Mouse (Mus musculus) MEL (cell line): Measurements from ENCODE around the gene Syp.

Source experiments
- CTCF ChIP-seq, 3 experiments: IDR thresholded peaks in 2 of 3; conservative IDR thresholded peaks in 1 of 3; 2 replicates each; pipeline ENCODE4 v1.5.1; 2011 to 2012; ENCODE audit warnings: low read length in 3 of 3, low read depth in 2 of 3, mild to moderate bottlenecking in 2 of 3, improper control_type of control experiment in 1 of 3, inconsistent platforms in 1 of 3, mixed read lengths in 1 of 3, moderate library complexity in 1 of 3; ENCODE audit not compliant: control insufficient read depth in 1 of 3, insufficient read depth in 1 of 3, poor library complexity in 1 of 3, severe bottlenecking in 1 of 3
- E2F4 ChIP-seq: IDR thresholded peaks from 2 replicates; pipeline ENCODE4 v1.6.1; 2011; ENCODE audit warnings: low read depth, low read length, improper control_type of control experiment, borderline replicate concordance
- ELF1 ChIP-seq: IDR thresholded peaks from 2 replicates; pipeline ENCODE4 v1.6.1; 2014; ENCODE audit warnings: low read depth, mild to moderate bottlenecking, inconsistent platforms, low read length, improper control_type of control experiment, moderate library complexity
- JUND ChIP-seq: IDR thresholded peaks from 2 replicates; pipeline ENCODE4 v1.6.1; 2011; ENCODE audit warnings: low read depth, mild to moderate bottlenecking, improper control_type of control experiment, low read length
- KAT2A ChIP-seq: conservative IDR thresholded peaks from 2 replicates; pipeline ENCODE4 v1.6.1; 2012; ENCODE audit warnings: low read depth, low read length, improper control_type of control experiment, inconsistent platforms
- MAX ChIP-seq: IDR thresholded peaks from 2 replicates; pipeline ENCODE4 v1.6.1; 2011; ENCODE audit warnings: low read length, improper control_type of control experiment
- NELFE ChIP-seq: IDR thresholded peaks from 2 replicates; pipeline ENCODE4 v1.6.1; 2011; ENCODE audit warnings: low read depth, low read length, improper control_type of control experiment
- POLR2A ChIP-seq, 2 experiments: IDR thresholded peaks; 2 replicates each; pipeline ENCODE4 v1.6.1; 2011 to 2012; ENCODE audit warnings: low read length in 2 of 2, mild to moderate bottlenecking in 2 of 2, control low read depth in 1 of 2, improper control_type of control experiment in 1 of 2, low read depth in 1 of 2, moderate library complexity in 1 of 2; ENCODE audit not compliant: control insufficient read depth in 1 of 2, insufficient read depth in 1 of 2, poor library complexity in 1 of 2
- TBP ChIP-seq: IDR thresholded peaks from 2 replicates; pipeline ENCODE4 v1.8.0; 2011; ENCODE audit warnings: low read depth, low read length, improper control_type of control experiment
- USF2 ChIP-seq, 2 experiments: IDR thresholded peaks; 2 replicates each; pipeline ENCODE4 v1.6.1; 2011 to 2012; ENCODE audit warnings: improper control_type of control experiment in 2 of 2, low read length in 2 of 2, borderline replicate concordance in 1 of 2, inconsistent platforms in 1 of 2, low read depth in 1 of 2, mild to moderate bottlenecking in 1 of 2; ENCODE audit not compliant: insufficient read depth in 1 of 2

- TF ChIP-seq E2F4 (no peak), TBP (no peak), NELFE (no peak), CTCF (IDR thresholded peaks at IDR 0.05 in 2 of 3, conservative IDR thresholded peaks at IDR 0.05 in 1 of 3; ENCODE audit: control insufficient read depth in 1 of 3, insufficient read depth in 1 of 3, low read depth in 2 of 3, low read length in 3 of 3, poor library complexity in 1 of 3, severe bottlenecking in 1 of 3) (no peak), JUND (no peak), POLR2A (IDR thresholded peaks at IDR 0.05; ENCODE audit: control insufficient read depth in 1 of 2, insufficient read depth in 1 of 2, low read depth in 1 of 2, low read length in 2 of 2, poor library complexity in 1 of 2) (no peak), KAT2A (no peak), ELF1 (no peak), MAX (no peak), USF2 (IDR thresholded peaks at IDR 0.05; ENCODE audit: borderline replicate concordance in 1 of 2, insufficient read depth in 1 of 2, low read depth in 1 of 2, low read length in 2 of 2) (no peak)
Observed at GRCm38 (mm10) chrX:7595371-7595770, 42.9 kb upstream of the Syp start.
